Mouse (Mus musculus) heart, embryonic 14.5 days (tissue): Measurements from ENCODE around the gene Mff. TPM values are rescaled to one million over a fixed set of nuclear protein-coding genes. Genes with fewer than 3 reads are reported as not detected.

ENCODE experiments used
- ATAC-seq: fragments of 200-750 bp; cut with Nextera tagmentation; 2 replicates; pipeline ENCODE4 v1.8.0; 2017; ENCODE audit warnings: low read depth, moderate TSS enrichment; ENCODE audit not compliant: insufficient number of reproducible peaks, insufficient read depth, low FRiP score
- H3K27ac ChIP-seq, 2 experiments: fragments of 200-500 bp in 1 of 2; fragments of 300-500 bp in 1 of 2; sonication (generic) in 1 of 2; replicated peaks in 1 of 2; 2 replicates each; pipeline ENCODE4 v1.5.1; 2012 to 2014; ENCODE audit warnings: low read depth in 2 of 2, low read length in 2 of 2, control low read depth in 1 of 2, mild to moderate bottlenecking in 1 of 2, mixed read lengths in 1 of 2; ENCODE audit not compliant: control insufficient read depth in 1 of 2, insufficient read depth in 1 of 2
- H3K27me3 ChIP-seq: fragments of 300-500 bp; sonication (generic); 2 replicates; pipeline ENCODE4 v1.6.1; 2014; ENCODE audit warnings: mild to moderate bottlenecking, low read length, control low read depth; ENCODE audit not compliant: control insufficient read depth, insufficient read depth
- H3K36me3 ChIP-seq: fragments of 300-500 bp; sonication (generic); 2 replicates; pipeline ENCODE4 v1.6.1; 2014; ENCODE audit warnings: mild to moderate bottlenecking, control low read depth, low read length, mixed read lengths; ENCODE audit not compliant: control insufficient read depth, insufficient read depth
- H3K4me1 ChIP-seq, 2 experiments: fragments of 200-500 bp in 1 of 2; fragments of 300-500 bp in 1 of 2; sonication (generic) in 1 of 2; 2 replicates each; pipeline ENCODE4 v1.6.1; 2012 to 2014; ENCODE audit warnings: low read length in 2 of 2, control low read depth in 1 of 2, mixed read lengths in 1 of 2; ENCODE audit not compliant: control insufficient read depth in 2 of 2, insufficient read depth in 2 of 2
- H3K4me2 ChIP-seq: fragments of 300-500 bp; sonication (generic); 2 replicates; pipeline ENCODE4 v1.6.1; 2014; ENCODE audit warnings: mild to moderate bottlenecking, low read length
- H3K4me3 ChIP-seq, 2 experiments: fragments of 200-500 bp in 1 of 2; fragments of 300-500 bp in 1 of 2; sonication (generic) in 1 of 2; 2 replicates each; pipeline ENCODE4 v1.5.1; 2012 to 2014; ENCODE audit warnings: low read length in 2 of 2, mild to moderate bottlenecking in 2 of 2, control low read depth in 1 of 2, low read depth in 1 of 2, moderate library complexity in 1 of 2; ENCODE audit not compliant: control insufficient read depth in 1 of 2, insufficient read depth in 1 of 2
- H3K9ac ChIP-seq: fragments of 300-500 bp; sonication (generic); 2 replicates; pipeline ENCODE4 v1.6.1; 2014; ENCODE audit warnings: mild to moderate bottlenecking, low read length
- H3K9me3 ChIP-seq: fragments of 300-500 bp; sonication (generic); 2 replicates; pipeline ENCODE4 v1.6.1; 2016; ENCODE audit warnings: low read length, control low read depth; ENCODE audit not compliant: control insufficient read depth
- WGBS: fragments of 180-500 bp; shearing (Covaris S2); extraction: QIAGEN DNeasy Blood & Tissue Kit; methylation state at CpG from one replicate; pipeline ENCODE4 v1.1.7; 2014; 5-methylcytosine and 5-hydroxymethylcytosine counted together
- polyA plus RNA-seq: library from polyadenylated mRNA; unstranded; fragments of >200 nt; fragmentation: Nextera tagmentation; extraction: Ambion mirVana; gene quantifications from 2 replicates; pipeline ENCODE4 v1.2.1, GENCODE M21; 2014

Gene Mff
- polyA plus RNA-seq, 1 experiment from 2014 or later, result 246 TPM

- Histone ChIP-seq H3K27ac (no peak overlapping the region), H3K4me1 (no peaks in the 10 kb centered on the region)
- no peak; the same call in 1 of the 2 replicates for ATAC-seq
Observed at GRCm38 (mm10) chr1:82772428-82772827, 47.7 kb downstream of the Mff start.

GRCm38 (mm10) chr1:82773208-82773607 is 48.5 kb downstream of the Mff start:
- Histone ChIP-seq H3K9me3 (no peaks in the 10 kb centered on the region), H3K4me3 (no peak overlapping the region), H3K4me1 (no peaks in the 10 kb centered on the region), H3K27me3 (no peaks in the 10 kb centered on the region), H3K4me2 (no peak overlapping the region), H3K36me3 (no peaks in the 10 kb centered on the region), H3K9ac (no peak overlapping the region), H3K27ac (no peak overlapping the region)
- ATAC-seq, result no peak
- WGBS, result 50% methylated on average over 5 of the region's 5 CpGs

More at GRCm38 (mm10) chr1:82772428-82772827, 47.7 kb downstream of the Mff start:
- Histone ChIP-seq H3K9ac (no peak overlapping the region), H3K27me3 (no peaks in the 10 kb centered on the region), H3K4me3 (no peak overlapping the region), H3K4me2 (no peak overlapping the region), H3K36me3 (no peaks in the 10 kb centered on the region), H3K9me3 (no peaks in the 10 kb centered on the region)
- 75% methylated on average over 4 of the region's 4 CpGs for WGBS

GRCm38 (mm10) chr1:82775293-82775692 is 50.6 kb downstream of the Mff start:
- Histone ChIP-seq H3K27ac (no peak overlapping the region), H3K4me2 (no peak overlapping the region), H3K9ac (no peak overlapping the region), H3K27me3 (no peaks in the 10 kb centered on the region), H3K4me1 (no peaks in the 10 kb centered on the region), H3K4me3 (no peak overlapping the region), H3K9me3 (no peaks in the 10 kb centered on the region), H3K36me3 (no peaks in the 10 kb centered on the region)
- no peak for ATAC-seq
- WGBS, result 88% methylated on average over 4 of the region's 4 CpGs

GRCm38 (mm10) chr1:82779388-82779966 is 54.8 kb downstream of the Mff start:
- H3K27ac ChIP-seq, result no peak overlapping the region
- H3K4me2 ChIP-seq, result no peak overlapping the region
- WGBS, result 75% methylated on average over 6 of the region's 6 CpGs
- H3K9ac ChIP-seq, result no peak overlapping the region
- H3K36me3 ChIP-seq, result no peaks in the 10 kb centered on the region
- H3K4me1 ChIP-seq, result no peaks in the 10 kb centered on the region
- H3K4me3 ChIP-seq, result no peak overlapping the region
- H3K9me3 ChIP-seq, result no peaks in the 10 kb centered on the region
- no peak for ATAC-seq
- no peaks in the 10 kb centered on the region for H3K27me3 ChIP-seq

GRCm38 (mm10) chr1:82783559-82783958 is 58.9 kb downstream of the Mff start:
- Histone ChIP-seq H3K4me3 (no peak overlapping the region), H3K9me3 (no peaks in the 10 kb centered on the region), H3K4me2 (no peak overlapping the region), H3K4me1 (peaks cover 6 to 7% of the 10 kb centered on the region in 2 experiments; a peak in 3 of 4 replicates), H3K27me3 (no peaks in the 10 kb centered on the region), H3K9ac (no peak overlapping the region), H3K36me3 (no peaks in the 10 kb centered on the region), H3K27ac (no peak overlapping the region)
- WGBS, result 66% methylated on average over 3 of the region's 3 CpGs
- no peak for ATAC-seq

- no peak overlapping the region for H3K4me3 ChIP-seq
- peaks cover 6 to 7% of the 10 kb centered on the region in 2 experiments; a peak in 3 of 4 replicates for H3K4me1 ChIP-seq
- H3K9ac ChIP-seq, result no peak overlapping the region
- no peaks in the 10 kb centered on the region for H3K27me3 ChIP-seq
- H3K9me3 ChIP-seq, result no peaks in the 10 kb centered on the region
- no peaks in the 10 kb centered on the region for H3K36me3 ChIP-seq
- 47% methylated on average over 6 of the region's 6 CpGs for WGBS
- H3K4me2 ChIP-seq, result no peak overlapping the region
- no peak overlapping the region for H3K27ac ChIP-seq
- ATAC-seq, result no peak
Observed at GRCm38 (mm10) chr1:82785546-82785945, 60.9 kb downstream of the Mff start.

- no peaks in the 10 kb centered on the region for H3K27me3 ChIP-seq
- ATAC-seq, result peak; percentile 86
- H3K4me1 ChIP-seq, result peaks cover 6 to 7% of the 10 kb centered on the region in 2 experiments; a peak in 3 of 4 replicates
- no peaks in the 10 kb centered on the region for H3K36me3 ChIP-seq
- H3K27ac ChIP-seq, result no peak overlapping the region
- no peak overlapping the region for H3K4me2 ChIP-seq
- H3K4me3 ChIP-seq, result no peak overlapping the region
- H3K9ac ChIP-seq, result no peak overlapping the region
- H3K9me3 ChIP-seq, result no peaks in the 10 kb centered on the region
- WGBS, result 0% methylated on average over 2 of the region's 2 CpGs
Observed at GRCm38 (mm10) chr1:82787414-82787813, 62.7 kb downstream of the Mff start.

- H3K4me3 ChIP-seq, result no peak overlapping the region
- WGBS, result 64% methylated on average over 7 of the region's 7 CpGs
Observed at GRCm38 (mm10) chr1:82788070-82788469, 63.4 kb downstream of the Mff start.

More at GRCm38 (mm10) chr1:82788070-82788469, 63.4 kb downstream of the Mff start:
- no peak for ATAC-seq
- Histone ChIP-seq H3K27me3 (no peaks in the 10 kb centered on the region), H3K36me3 (no peaks in the 10 kb centered on the region), H3K4me1 (peaks cover 6 to 7% of the 10 kb centered on the region in 2 experiments; a peak in 3 of 4 replicates), H3K9me3 (no peaks in the 10 kb centered on the region), H3K27ac (no peak overlapping the region), H3K9ac (no peak overlapping the region), H3K4me2 (no peak overlapping the region)
